Mouse (Mus musculus): ENCODE measurements at regions not wholly inside any gene's neighbourhood (a gene's known extent, or its start where the extent isn't known, plus 50 kb on each side); places are given as distances from the start of the nearest gene placed in this dataset.
A peak's percentile ranks its signal among the peaks of the same experiment; 100 is the strongest.

GRCm38 (mm10) chr14:13146959-13147535 is 137.5 kb upstream of the Synpr start:
- DNase-seq (ENCODE audit: low read depth, low spot score): no peak

- DNase-seq (ENCODE audit: low read depth, low spot score): no peak
These were observed 135.0 kb upstream of the Synpr start for GRCm38 (mm10) chr14:13149617-13150016.

GRCm38 (mm10) chr14:13151672-13152071 is 132.9 kb upstream of the Synpr start:
- DNase-seq (ENCODE audit: low read depth, low spot score): no peak

- no peak for DNase-seq (ENCODE audit: low read depth, low spot score)
These were observed 108.4 kb upstream of the Synpr start for GRCm38 (mm10) chr14:13176149-13176548.

GRCm38 (mm10) chr14:13177906-13178305 is 106.7 kb upstream of the Synpr start:
- no peak for DNase-seq (ENCODE audit: low read depth, low spot score)

GRCm38 (mm10) chr14:13190801-13191200 is 93.8 kb upstream of the Synpr start:
- DNase-seq (ENCODE audit: low read depth, low spot score): no peak

- DNase-seq (ENCODE audit: low read depth, low spot score): no peak
These were observed 91.8 kb upstream of the Synpr start for GRCm38 (mm10) chr14:13192746-13193145.

- DNase-seq (ENCODE audit: low read depth, low spot score): no peak
These were observed 87.2 kb upstream of the Synpr start for GRCm38 (mm10) chr14:13197330-13197892.

GRCm38 (mm10) chr14:13198491-13198890 is 86.1 kb upstream of the Synpr start:
- DNase-seq (ENCODE audit: low read depth, low spot score): peak; percentile 47

- no peak for DNase-seq (ENCODE audit: low read depth, low spot score)
These were observed 71.9 kb upstream of the Synpr start for GRCm38 (mm10) chr14:13212658-13213057.
